In the genomic region with DNA sequence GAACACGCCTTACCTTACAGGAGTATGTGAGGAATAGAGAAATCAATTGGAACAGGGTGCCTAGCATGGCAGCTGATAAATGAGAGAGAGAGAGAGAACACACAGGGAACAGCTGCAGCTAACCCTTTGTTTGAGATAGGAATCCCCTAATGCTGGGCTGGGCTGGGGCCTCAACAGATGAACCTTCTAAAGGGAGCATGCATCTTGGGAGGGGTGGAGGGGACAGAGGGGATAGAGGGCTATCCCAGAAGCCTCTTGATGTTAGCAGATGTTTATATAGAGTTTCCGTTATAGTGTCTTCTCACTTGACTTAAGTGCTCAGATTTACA, we compare ENCODE assay signal across 12 mouse cellular contexts. TPM values are rescaled to one million over a fixed set of nuclear protein-coding genes. Genes with fewer than 3 reads are reported as not detected.
DNase-seq lines count a peak whose midpoint lies in the region; ATAC-seq and TF ChIP-seq lines count a peak whose summit lies in the region.
"Had no signal": no experiment of that assay in that cellular context is flagged by ENCODE, and none has a peak within 500 bp of the region (broad histone marks: within the 10 kb centered on the region; RNA-seq: fewer than 3 reads in every experiment).

No protein-coding gene starts in this region.

- H3K9ac ChIP-seq in lung, embryonic 14.5 days, result no peak overlapping the region
- H3K9ac ChIP-seq in embryonic facial prominence, embryonic 14.5 days (ENCODE audit: low read depth, low read length), result no peak overlapping the region
- 0 out of 2 replicates have a peak overlapping the region, but pooled peaks have one; percentile 2 for H3K9ac ChIP-seq in hindbrain, embryonic 13.5 days
- H3K9ac ChIP-seq in midbrain, embryonic 16.5 days (ENCODE audit: low read depth, low read length), result no peak overlapping the region

- peak; percentile 41 for ATAC-seq in lung, embryonic 14.5 days (ENCODE audit: insufficient read depth)
- ATAC-seq in embryonic facial prominence, embryonic 14.5 days (ENCODE audit: low read depth), result peak; percentile 37; the same call in 1 of the 2 replicates
- peak; percentile 58 for ATAC-seq in hindbrain, embryonic 13.5 days (ENCODE audit: low FRiP score)
- ATAC-seq in midbrain, embryonic 16.5 days, result peak; percentile 15; the same call in 1 of the 2 replicates

- H3K4me3 ChIP-seq in lung, embryonic 14.5 days (ENCODE audit: low read depth, low read length), result no peak overlapping the region
- no peak overlapping the region for H3K4me3 ChIP-seq in embryonic facial prominence, embryonic 14.5 days (ENCODE audit: low read depth, low read length)
- H3K4me3 ChIP-seq in hindbrain, embryonic 13.5 days, result no peak overlapping the region
- no peak overlapping the region for H3K4me3 ChIP-seq in midbrain, embryonic 16.5 days (ENCODE audit: low read depth, low read length)

- H3K9me3 ChIP-seq in lung, embryonic 14.5 days (ENCODE audit: low read depth, low read length), result no peaks in the 10 kb centered on the region
- no peaks in the 10 kb centered on the region for H3K9me3 ChIP-seq in embryonic facial prominence, embryonic 14.5 days (ENCODE audit: control insufficient read depth, low read length)
- H3K9me3 ChIP-seq in hindbrain, embryonic 13.5 days, result no peaks in the 10 kb centered on the region
- H3K9me3 ChIP-seq in midbrain, embryonic 16.5 days (replicated peaks; ENCODE audit: control insufficient read depth, low read length, poor library complexity, severe bottlenecking), result no peaks in the 10 kb centered on the region

- intact Hi-C loops in left cerebral cortex, postnatal 14 days (cut with DNase I), result no loop called here

- 57% methylated on average over 2 of the region's 2 CpGs for WGBS in lung, embryonic 14.5 days
- WGBS in embryonic facial prominence, embryonic 14.5 days, result 76% methylated on average over 2 of the region's 2 CpGs
- 43% methylated on average over 2 of the region's 2 CpGs for WGBS in hindbrain, embryonic 13.5 days
- 53% methylated on average over 2 of the region's 2 CpGs for WGBS in midbrain, embryonic 16.5 days

- no peak for TF ChIP-seq CTCF in lung, embryonic 14.5 days (IDR thresholded peaks at IDR 0.05; ENCODE audit: low read depth)

- no peaks in the 10 kb centered on the region for H3K36me3 ChIP-seq in lung, embryonic 14.5 days (ENCODE audit: insufficient read depth)
- no peaks in the 10 kb centered on the region for H3K36me3 ChIP-seq in embryonic facial prominence, embryonic 14.5 days (ENCODE audit: control insufficient read depth, insufficient read depth, low read length)
- no peaks in the 10 kb centered on the region for H3K36me3 ChIP-seq in hindbrain, embryonic 13.5 days
- H3K36me3 ChIP-seq in midbrain, embryonic 16.5 days (ENCODE audit: control insufficient read depth, insufficient read depth, low read length), result no peaks in the 10 kb centered on the region

- no peak for DNase-seq in lung, embryonic 14.5 days
- no peak for DNase-seq in lung, postnatal 36 days
- DNase-seq in embryonic facial prominence, embryonic 14.5 days (ENCODE audit: low spot score), result peak; percentile 74
- DNase-seq in adipocyte (ENCODE audit: low spot score), result no peak
- no peak for DNase-seq in left cerebral cortex, postnatal 14 days (ENCODE audit: low spot score in 2 of 2)
- no peak for DNase-seq in right cerebral cortex, postnatal 25 days
- DNase-seq: cerebellum, adult 9-10 months; gastrocnemius, postnatal 36 days; heart, postnatal 10 days; kidney, adult 9 months had no signal

- H3K4me2 ChIP-seq in lung, embryonic 14.5 days, result peak overlapping the region; percentile 16; the same call in 1 of the 2 replicates
- H3K4me2 ChIP-seq in embryonic facial prominence, embryonic 14.5 days (ENCODE audit: low read depth, low read length), result no peak overlapping the region
- peak overlapping the region; percentile 26; the same call in 1 of the 2 replicates for H3K4me2 ChIP-seq in hindbrain, embryonic 13.5 days
- H3K4me2 ChIP-seq in midbrain, embryonic 16.5 days (ENCODE audit: low read length), result no peak overlapping the region

- H3K4me1 ChIP-seq in lung, embryonic 14.5 days (ENCODE audit: insufficient read depth), result peaks cover 34% of the 10 kb centered on the region
- H3K4me1 ChIP-seq in embryonic facial prominence, embryonic 14.5 days (ENCODE audit: control insufficient read depth, insufficient read depth, low read length), result peaks cover 32% of the 10 kb centered on the region
- peaks cover 58% of the 10 kb centered on the region for H3K4me1 ChIP-seq in hindbrain, embryonic 13.5 days (replicated peaks)
- H3K4me1 ChIP-seq in midbrain, embryonic 16.5 days (ENCODE audit: control insufficient read depth, insufficient read depth, low read length), result peaks cover 7% of the 10 kb centered on the region; the same call in 1 of the 2 replicates

- no peaks in the 10 kb centered on the region for H3K27me3 ChIP-seq in lung, embryonic 14.5 days (ENCODE audit: insufficient read depth, low read length)
- H3K27me3 ChIP-seq in embryonic facial prominence, embryonic 14.5 days (replicated peaks; ENCODE audit: control insufficient read depth, insufficient read depth, low read length), result no peaks in the 10 kb centered on the region
- no peaks in the 10 kb centered on the region for H3K27me3 ChIP-seq in hindbrain, embryonic 13.5 days
- H3K27me3 ChIP-seq in midbrain, embryonic 16.5 days (ENCODE audit: control insufficient read depth, insufficient read depth, low read depth, low read length), result no peaks in the 10 kb centered on the region

- peak overlapping the region; percentile 85 for H3K27ac ChIP-seq in lung, embryonic 14.5 days (ENCODE audit: low read depth)
- no peak overlapping the region for H3K27ac ChIP-seq in embryonic facial prominence, embryonic 14.5 days (replicated peaks; ENCODE audit: low read depth, low read length)
- H3K27ac ChIP-seq in hindbrain, embryonic 13.5 days, result peak overlapping the region; percentile 74
- no peak overlapping the region for H3K27ac ChIP-seq in midbrain, embryonic 16.5 days (ENCODE audit: low read length)

RNA-seq across cellular contexts. Expression of gene St6gal1, which starts 26.9 kb away (rescaled TPM):
- polyA plus RNA-seq in lung, embryonic 14.5 days (2014; fragmentation: Nextera tagmentation; extraction: Ambion mirVana), result 58.8 and 60.3 TPM in 2 replicates
- polyA plus RNA-seq in embryonic facial prominence, embryonic 14.5 days (2014; fragmentation: Nextera tagmentation; extraction: Ambion mirVana), result 20.3 and 21.0 TPM in 2 replicates
- polyA plus RNA-seq in hindbrain, embryonic 13.5 days (2015; fragmentation: Nextera tagmentation; extraction: Ambion mirVana), result 38.9 and 41.6 TPM in 2 replicates
- polyA plus RNA-seq in midbrain, embryonic 16.5 days (2015; fragmentation: Nextera tagmentation; extraction: Ambion mirVana), result 19.3 and 28.5 TPM in 2 replicates
- total RNA-seq in left cerebral cortex, postnatal 14 days (2021), result 10 to 100 TPM; 10.5 to 13.0 TPM

Comparison
In these comparisons a context has a peak if more than half of its experiments do, and no peak if none do; other contexts are left out.
1. H3K27ac ChIP-seq: peak in lung, embryonic 14.5 days (single experiment) and hindbrain, embryonic 13.5 days (single experiment); none in embryonic facial prominence, embryonic 14.5 days (single experiment) and midbrain, embryonic 16.5 days (single experiment).
2. H3K4me2 ChIP-seq: peak in lung, embryonic 14.5 days (single experiment) and hindbrain, embryonic 13.5 days (single experiment); none in embryonic facial prominence, embryonic 14.5 days (single experiment) and midbrain, embryonic 16.5 days (single experiment).
3. Peak in every context shown above with its lines, with median percentiles within 50 percentile points of each other: ATAC-seq.